Mouse (Mus musculus): ENCODE data around the gene Map2k4.

DNA sequence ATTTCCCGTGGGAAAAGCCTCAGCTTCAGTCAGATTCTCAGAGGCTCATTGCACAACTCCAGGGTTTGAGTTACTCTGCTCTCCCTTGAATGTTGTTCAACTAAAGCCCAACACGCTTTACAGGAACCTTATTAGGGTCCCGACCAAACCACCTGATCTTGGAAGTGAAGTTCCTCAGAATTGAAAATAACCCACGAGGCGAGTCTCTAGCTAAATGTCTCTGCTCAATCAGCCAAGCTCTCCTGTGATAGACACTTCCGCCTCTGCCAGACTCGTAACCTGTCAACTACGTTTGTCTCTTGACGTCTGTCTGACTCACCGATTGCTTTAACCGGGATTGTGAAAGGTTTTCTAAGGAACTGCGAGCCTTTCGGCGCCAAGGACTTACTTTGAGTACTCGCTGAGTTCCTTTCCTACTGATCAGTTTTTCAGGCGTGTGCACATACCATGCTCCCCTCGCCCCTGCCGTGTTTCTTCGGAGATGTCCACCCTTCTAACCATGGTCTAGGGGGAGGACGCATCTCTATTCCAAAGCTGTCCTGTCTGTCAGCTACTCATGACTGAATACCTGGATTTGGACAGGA lies 18.3 kb upstream of the Map2k4 start:
- no peak for TF ChIP-seq CTCF (IDR thresholded peaks at IDR 0.05; ENCODE audit: insufficient read depth, low read depth, low read length)
- no peak for TF ChIP-seq POLR2A (IDR thresholded peaks at IDR 0.05; ENCODE audit: insufficient read depth, low read depth, low read length)
